Mouse (Mus musculus) stomach, postnatal 0 days (tissue): ENCODE results near the gene Nek7. TPM values are rescaled to one million over a fixed set of nuclear protein-coding genes. Genes with fewer than 3 reads are reported as not detected.
A peak's percentile ranks its signal among the peaks of the same experiment; 100 is the strongest.

Experiments used
- ATAC-seq: fragments of 200-750 bp; cut with Nextera tagmentation; 2 replicates; pipeline ENCODE4 v1.8.0; 2017; ENCODE audit not compliant: low FRiP score, low TSS enrichment
- DNase-seq: peaks from one replicate; pipeline ENCODE4 v3.0.0-alpha.2; 2016; ENCODE audit warnings: low spot score
- H3K27ac ChIP-seq: fragments of 300-500 bp; sonication (generic); replicated peaks from 2 replicates; pipeline ENCODE4 v1.5.1; 2014; ENCODE audit warnings: mild to moderate bottlenecking, control low read depth
- H3K27me3 ChIP-seq: fragments of 300-500 bp; sonication (generic); 2 replicates; pipeline ENCODE4 v1.6.1; 2014; ENCODE audit warnings: low read length; ENCODE audit not compliant: control insufficient read depth, insufficient read depth
- H3K36me3 ChIP-seq: fragments of 300-500 bp; sonication (generic); 2 replicates; pipeline ENCODE4 v1.6.1; 2014; ENCODE audit warnings: low read length, mixed read lengths; ENCODE audit not compliant: control insufficient read depth, insufficient read depth
- H3K4me1 ChIP-seq: fragments of 300-500 bp; sonication (generic); replicated peaks from 2 replicates; pipeline ENCODE4 v1.6.1; 2014; ENCODE audit warnings: antibody characterized with exemption; ENCODE audit not compliant: control insufficient read depth, insufficient read depth
- H3K4me2 ChIP-seq: fragments of 300-500 bp; sonication (generic); replicated peaks from 2 replicates; pipeline ENCODE4 v1.6.1; 2014; ENCODE audit warnings: low read depth, mild to moderate bottlenecking, control low read depth, moderate library complexity
- H3K4me3 ChIP-seq: fragments of 300-500 bp; sonication (generic); 2 replicates; pipeline ENCODE4 v1.5.1; 2014; ENCODE audit warnings: low read depth, low read length, control low read depth
- H3K9ac ChIP-seq: fragments of 300-500 bp; sonication (generic); 2 replicates; pipeline ENCODE4 v1.6.1; 2014; ENCODE audit warnings: mild to moderate bottlenecking, low read length, control low read depth, mixed read lengths
- H3K9me3 ChIP-seq: fragments of 300-500 bp; sonication (generic); 2 replicates; pipeline ENCODE4 v1.6.1; 2016; ENCODE audit warnings: low read length; ENCODE audit not compliant: control insufficient read depth
- CTCF ChIP-seq: IDR thresholded peaks from 2 replicates; pipeline ENCODE4 v1.5.1; 2016; ENCODE audit warnings: antibody characterized with exemption, low read depth, mild to moderate bottlenecking, moderate library complexity
- EP300 ChIP-seq: optimal IDR thresholded peaks from 2 replicates; pipeline ENCODE3; 2016; ENCODE audit warnings: antibody characterized with exemption
- WGBS: fragments of 180-500 bp; shearing (Covaris S2); extraction: QIAGEN DNeasy Blood & Tissue Kit; methylation state at CpG from one replicate; pipeline ENCODE4 v1.1.7; 2014; 5-methylcytosine and 5-hydroxymethylcytosine counted together
- polyA plus RNA-seq: library from polyadenylated mRNA; unstranded; fragments of >200 nt; fragmentation: Nextera tagmentation; extraction: Ambion mirVana; gene quantifications from 2 replicates; pipeline ENCODE4 v1.2.1, GENCODE M21; 2015

Gene Nek7
- 35.8 and 40.0 TPM in 2 replicates for polyA plus RNA-seq

- 2% methylated on average over 11 of the region's 11 CpGs for WGBS
- Histone ChIP-seq H3K9me3 (no peaks in the 10 kb centered on the region), H3K27ac (peak within 1 kb of the TSS; percentile 100), H3K4me3 (peak within 1 kb of the TSS; percentile 97), H3K4me1 (no peaks in the 10 kb centered on the region), H3K36me3 (no peaks in the 10 kb centered on the region), H3K4me2 (peak within 1 kb of the TSS; percentile 76), H3K27me3 (no peaks in the 10 kb centered on the region), H3K9ac (peak within 1 kb of the TSS; percentile 94)
- TF ChIP-seq CTCF (peak; percentile 80), EP300 (no peak)
- peak; percentile 52 for DNase-seq
- peak; percentile 21 for ATAC-seq
Measured at GRCm38 (mm10) chr1:138619996-138620461, at the start of gene Nek7. TSS of gene Nek7 (minus strand) at chr1:138620141.

- H3K4me2 ChIP-seq = no peak overlapping the region
- H3K27me3 ChIP-seq = no peaks in the 10 kb centered on the region
- DNase-seq (no peak), ATAC-seq (no peak)
- WGBS = 82% methylated on average over 2 of the region's 2 CpGs
- H3K9ac ChIP-seq = no peak overlapping the region
- no peaks in the 10 kb centered on the region for H3K4me1 ChIP-seq
- H3K27ac ChIP-seq = no peak overlapping the region
- no peaks in the 10 kb centered on the region for H3K36me3 ChIP-seq
- no peaks in the 10 kb centered on the region for H3K9me3 ChIP-seq
- TF ChIP-seq CTCF = no peak
- TF ChIP-seq EP300 = no peak
- H3K4me3 ChIP-seq = no peak overlapping the region
Measured at GRCm38 (mm10) chr1:138662342-138662741, 42.4 kb upstream of the Nek7 start.

- H3K4me3 ChIP-seq = no peak overlapping the region
- H3K27me3 ChIP-seq = no peaks in the 10 kb centered on the region
- DNase-seq = no peak
- no peak for ATAC-seq
- no peaks in the 10 kb centered on the region for H3K36me3 ChIP-seq
- H3K4me1 ChIP-seq = no peaks in the 10 kb centered on the region
- no peak overlapping the region for H3K9ac ChIP-seq
- no peak for TF ChIP-seq CTCF
- TF ChIP-seq EP300 = no peak
- H3K4me2 ChIP-seq = no peak overlapping the region
- H3K27ac ChIP-seq = no peak overlapping the region
- no peaks in the 10 kb centered on the region for H3K9me3 ChIP-seq
Measured at GRCm38 (mm10) chr1:138654212-138654611, 34.3 kb upstream of the Nek7 start.

GRCm38 (mm10) chr1:138644991-138645390 is 25.1 kb upstream of the Nek7 start:
- DNase-seq (peak; percentile 34), ATAC-seq (0 out of 2 replicates have a peak, but pooled peaks have one; percentile 57)
- no peaks in the 10 kb centered on the region for H3K4me1 ChIP-seq
- H3K36me3 ChIP-seq = no peaks in the 10 kb centered on the region
- no peak overlapping the region for H3K9ac ChIP-seq
- H3K27me3 ChIP-seq = no peaks in the 10 kb centered on the region
- no peaks in the 10 kb centered on the region for H3K9me3 ChIP-seq
- no peak overlapping the region for H3K4me2 ChIP-seq
- WGBS = 46% methylated on average over 3 of the region's 3 CpGs
- H3K27ac ChIP-seq = no peak overlapping the region
- H3K4me3 ChIP-seq = no peak overlapping the region
- TF ChIP-seq CTCF (no peak), EP300 (no peak)

- Histone ChIP-seq H3K27me3 (no peaks in the 10 kb centered on the region), H3K27ac (no peak overlapping the region), H3K4me2 (no peak overlapping the region), H3K9ac (no peak overlapping the region), H3K36me3 (no peaks in the 10 kb centered on the region), H3K4me1 (no peaks in the 10 kb centered on the region), H3K9me3 (no peaks in the 10 kb centered on the region), H3K4me3 (no peak overlapping the region)
- ATAC-seq (no peak), DNase-seq (no peak)
- 79% methylated on average over 3 of the region's 3 CpGs for WGBS
- TF ChIP-seq EP300 (no peak), CTCF (no peak)
Measured at GRCm38 (mm10) chr1:138643306-138643830, 23.4 kb upstream of the Nek7 start.

- Histone ChIP-seq H3K4me3 (no peak overlapping the region), H3K4me1 (no peaks in the 10 kb centered on the region), H3K9me3 (no peaks in the 10 kb centered on the region), H3K9ac (no peak overlapping the region), H3K27me3 (no peaks in the 10 kb centered on the region), H3K27ac (no peak overlapping the region), H3K4me2 (no peak overlapping the region), H3K36me3 (no peaks in the 10 kb centered on the region)
- 48% methylated on average over 4 of the region's 4 CpGs for WGBS
- ATAC-seq (peak; percentile 91), DNase-seq (peak; percentile 46)
- no peak for TF ChIP-seq CTCF
- no peak for TF ChIP-seq EP300
Measured at GRCm38 (mm10) chr1:138640934-138641461, 21.1 kb upstream of the Nek7 start.
